Mouse (Mus musculus) embryonic facial prominence, embryonic 15.5 days (tissue): ENCODE measurements around the gene Cenpb. TPM values are rescaled to one million over a fixed set of nuclear protein-coding genes. Genes with fewer than 3 reads are reported as not detected.

Experiments used
- ATAC-seq: fragments of 200-750 bp; cut with Nextera tagmentation; 2 replicates; pipeline ENCODE4 v1.8.0; 2017; ENCODE audit warnings: low read depth, moderate TSS enrichment; ENCODE audit not compliant: insufficient number of reproducible peaks, low FRiP score, low TSS enrichment
- H3K27ac ChIP-seq: fragments of 300-500 bp; sonication (generic); replicated peaks from 2 replicates; pipeline ENCODE4 v1.5.1; 2015; ENCODE audit warnings: mild to moderate bottlenecking, inconsistent platforms
- H3K27me3 ChIP-seq: fragments of 300-500 bp; sonication (generic); 2 replicates; pipeline ENCODE4 v1.6.1; 2015; ENCODE audit warnings: inconsistent platforms
- H3K36me3 ChIP-seq: fragments of 300-500 bp; sonication (generic); 2 replicates; pipeline ENCODE4 v1.6.1; 2015; ENCODE audit warnings: mild to moderate bottlenecking, inconsistent platforms
- H3K4me1 ChIP-seq: fragments of 300-500 bp; sonication (generic); 2 replicates; pipeline ENCODE4 v1.6.1; 2015; ENCODE audit warnings: inconsistent platforms
- H3K4me2 ChIP-seq: fragments of 300-500 bp; sonication (generic); replicated peaks from 2 replicates; pipeline ENCODE4 v1.6.1; 2015; ENCODE audit warnings: mild to moderate bottlenecking, inconsistent platforms
- H3K4me3 ChIP-seq: fragments of 300-500 bp; sonication (generic); replicated peaks from 2 replicates; pipeline ENCODE4 v1.5.1; 2015; ENCODE audit warnings: mild to moderate bottlenecking, inconsistent platforms
- H3K9ac ChIP-seq: fragments of 300-500 bp; sonication (generic); 2 replicates; pipeline ENCODE4 v1.6.1; 2015; ENCODE audit warnings: inconsistent platforms
- H3K9me3 ChIP-seq: fragments of 300-500 bp; sonication (generic); replicated peaks from 2 replicates; pipeline ENCODE4 v1.6.1; 2016; ENCODE audit warnings: inconsistent platforms
- WGBS: fragments of 180-500 bp; shearing (Covaris S2); methylation state at CpG from one replicate; pipeline ENCODE4 v1.1.7; 2015; 5-methylcytosine and 5-hydroxymethylcytosine counted together
- polyA plus RNA-seq: library from polyadenylated mRNA; unstranded; fragments of >200 nt; fragmentation: Nextera tagmentation; extraction: Ambion mirVana; gene quantifications from 2 replicates; pipeline ENCODE4 v1.2.1, GENCODE M21; 2015

Cenpb gene
- polyA plus RNA-seq, 1 experiment from 2014 or later = 13.3 TPM

DNA sequence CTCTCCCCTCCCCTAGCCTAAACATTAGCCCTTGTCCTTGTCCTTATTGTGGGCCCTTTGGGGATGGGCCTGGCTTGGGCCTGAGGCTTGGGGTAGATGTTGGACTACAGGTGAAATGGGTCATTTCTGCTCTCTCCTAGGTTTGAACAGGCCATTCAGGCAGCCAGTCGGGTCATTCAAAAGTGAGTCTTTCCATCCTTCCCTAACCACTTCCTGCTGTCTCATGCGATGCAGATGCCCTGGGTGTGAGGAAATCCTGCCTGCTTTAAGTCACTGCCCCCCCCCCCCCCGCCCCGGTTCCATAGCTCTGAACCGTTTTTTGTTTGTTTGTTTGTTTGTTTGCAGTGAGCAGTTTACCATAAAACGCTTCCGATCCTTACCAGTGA is 11.1 kb upstream of the Cenpb start:
- Histone ChIP-seq H3K36me3 (peaks cover 51% of the 10 kb centered on the region), H3K9ac (no peak overlapping the region), H3K27ac (no peak overlapping the region), H3K4me2 (no peak overlapping the region), H3K9me3 (no peaks in the 10 kb centered on the region), H3K27me3 (no peaks in the 10 kb centered on the region), H3K4me1 (peaks cover 40% of the 10 kb centered on the region), H3K4me3 (no peak overlapping the region)
- WGBS = 69% methylated on average over 7 of the region's 7 CpGs
- no peak for ATAC-seq

DNA sequence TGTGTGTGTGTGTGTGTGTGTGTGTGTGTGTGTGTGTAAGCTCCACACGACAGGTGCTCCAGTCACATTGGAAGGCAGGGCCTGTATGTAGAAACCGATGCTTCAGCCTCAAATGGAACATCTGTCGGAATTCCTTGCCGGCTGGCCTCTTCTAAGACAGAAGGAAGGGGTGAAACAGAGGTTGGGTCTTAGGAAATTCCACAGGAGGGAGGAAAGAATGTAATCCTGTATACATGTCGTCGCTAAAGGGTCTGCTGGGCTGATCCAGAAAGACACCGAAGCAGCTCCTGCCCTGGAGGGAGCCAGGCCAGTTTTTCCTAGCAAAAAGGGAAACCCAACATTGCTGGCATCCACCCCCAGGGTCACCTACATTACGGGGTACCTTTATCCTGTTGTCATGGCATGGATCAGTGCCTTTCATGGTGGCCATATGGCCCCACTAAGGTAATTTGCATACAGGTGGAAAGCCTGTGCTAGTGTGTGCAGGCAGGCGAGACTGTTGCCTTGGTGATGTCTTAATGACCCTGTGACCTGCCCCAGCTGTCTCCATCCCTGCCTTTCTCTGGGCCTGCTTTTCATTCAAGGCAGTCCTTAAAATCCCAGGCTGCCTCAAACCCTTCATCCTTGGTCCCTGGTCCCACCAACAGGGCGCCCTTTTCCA is 10.6 kb upstream of the Cenpb start:
- Histone ChIP-seq H3K4me3 (no peak overlapping the region), H3K4me2 (no peak overlapping the region), H3K4me1 (peaks cover 40% of the 10 kb centered on the region), H3K9me3 (no peaks in the 10 kb centered on the region), H3K36me3 (peaks cover 48% of the 10 kb centered on the region), H3K27ac (peak overlapping the region; percentile 3; the same call in 1 of the 2 replicates), H3K27me3 (no peaks in the 10 kb centered on the region), H3K9ac (no peak overlapping the region)
- 31% methylated on average over 10 of the region's 10 CpGs for WGBS
- ATAC-seq = no peak

DNA sequence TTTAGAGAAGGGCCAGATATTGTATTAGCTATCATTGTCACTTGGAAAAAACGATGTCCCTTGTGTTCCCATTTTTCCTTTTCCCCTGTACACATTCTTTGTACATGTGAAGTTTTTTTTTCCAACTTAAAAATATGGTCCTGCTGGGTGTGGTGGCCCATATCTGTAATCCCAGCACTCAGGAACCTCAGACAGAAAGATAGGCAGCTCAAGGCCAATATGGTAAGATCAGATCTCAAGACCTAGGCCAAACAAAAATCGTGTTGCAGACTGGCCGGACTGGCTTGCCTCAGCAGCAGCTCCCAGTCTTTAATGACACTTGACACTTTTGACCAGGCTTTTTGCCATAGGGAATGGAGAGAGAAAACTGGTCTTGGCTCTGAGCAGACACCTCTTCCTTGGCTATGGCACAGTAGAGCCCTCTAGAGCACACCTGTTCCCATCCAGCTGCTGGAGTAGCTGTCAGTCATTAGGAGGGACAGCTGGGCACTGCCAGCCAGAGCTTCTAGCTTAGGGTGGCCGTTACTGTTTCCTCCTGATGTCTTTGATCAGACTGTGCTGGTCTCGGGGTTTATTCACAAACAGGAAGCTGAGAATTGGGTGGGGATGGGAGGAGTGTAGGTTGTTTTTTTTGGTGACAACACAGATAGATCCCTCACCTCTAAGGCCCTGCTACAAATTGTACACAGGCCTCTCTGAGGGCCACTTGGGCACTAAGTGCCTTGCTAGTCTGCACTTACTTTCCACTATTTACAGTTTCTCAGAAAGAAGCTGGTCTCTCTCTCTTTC is 9.8 kb upstream of the Cenpb start:
- Histone ChIP-seq H3K4me1 (peaks cover 40% of the 10 kb centered on the region), H3K4me2 (no peak overlapping the region), H3K27me3 (no peaks in the 10 kb centered on the region), H3K36me3 (peaks cover 41% of the 10 kb centered on the region), H3K27ac (peak overlapping the region; percentile 3; the same call in 1 of the 2 replicates), H3K4me3 (no peak overlapping the region), H3K9me3 (no peaks in the 10 kb centered on the region), H3K9ac (no peak overlapping the region)
- WGBS = 45% methylated on average over 5 of the region's 5 CpGs
- ATAC-seq = no peak

DNA sequence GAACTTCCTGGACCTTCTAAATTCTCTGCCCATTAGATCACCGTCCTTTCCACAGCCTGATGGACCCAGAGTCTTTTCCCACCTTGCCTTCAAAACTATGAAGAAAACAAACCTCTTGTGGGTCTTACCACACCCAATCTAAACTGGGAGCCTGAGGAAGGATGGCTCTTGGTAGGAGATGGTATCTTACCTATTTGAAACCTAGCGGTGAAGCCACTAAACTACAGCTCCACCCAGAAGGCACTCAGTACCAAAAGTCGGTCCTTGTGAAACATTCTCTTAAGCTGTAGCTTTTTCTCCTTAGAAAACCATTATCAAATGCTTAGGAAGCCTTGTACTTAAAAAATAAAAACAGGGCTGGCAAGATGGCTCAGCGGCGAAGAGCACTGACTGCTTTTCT is 8.4 kb upstream of the Cenpb start:
- Histone ChIP-seq H3K36me3 (peaks cover 27% of the 10 kb centered on the region), H3K27me3 (no peaks in the 10 kb centered on the region), H3K4me3 (no peak overlapping the region), H3K27ac (no peak overlapping the region), H3K4me2 (peak overlapping the region; percentile 92; the same call in 1 of the 2 replicates), H3K9ac (no peak overlapping the region), H3K9me3 (no peaks in the 10 kb centered on the region), H3K4me1 (peaks cover 40% of the 10 kb centered on the region)
- no peak for ATAC-seq
- 91% methylated on average over 5 of the region's 5 CpGs for WGBS

DNA sequence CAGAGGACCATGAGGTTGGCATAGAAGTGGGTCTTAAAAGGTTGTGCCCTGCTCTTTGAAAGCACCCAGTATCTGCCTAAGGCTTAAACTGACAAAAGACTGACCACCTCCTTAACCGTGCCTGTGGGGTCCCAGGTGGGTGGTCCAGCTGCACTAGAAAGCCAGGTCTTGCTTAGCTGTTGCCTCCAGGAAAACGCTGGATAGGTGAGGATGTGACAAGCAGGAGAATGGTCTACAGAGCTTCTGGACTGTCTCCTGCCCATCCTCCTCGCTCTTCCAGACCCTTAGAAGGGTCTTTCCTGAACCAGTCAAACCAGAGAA is 7.7 kb upstream of the Cenpb start:
- Histone ChIP-seq H3K9ac (peak overlapping the region; percentile 63), H3K4me1 (peaks cover 40% of the 10 kb centered on the region), H3K9me3 (no peaks in the 10 kb centered on the region), H3K27ac (no peak overlapping the region), H3K4me2 (peak overlapping the region; percentile 92), H3K27me3 (no peaks in the 10 kb centered on the region), H3K36me3 (peaks cover 20% of the 10 kb centered on the region; the same call in 1 of the 2 replicates), H3K4me3 (peak overlapping the region; percentile 70)
- no peak for ATAC-seq
- WGBS = 25% methylated on average over 3 of the region's 3 CpGs

DNA sequence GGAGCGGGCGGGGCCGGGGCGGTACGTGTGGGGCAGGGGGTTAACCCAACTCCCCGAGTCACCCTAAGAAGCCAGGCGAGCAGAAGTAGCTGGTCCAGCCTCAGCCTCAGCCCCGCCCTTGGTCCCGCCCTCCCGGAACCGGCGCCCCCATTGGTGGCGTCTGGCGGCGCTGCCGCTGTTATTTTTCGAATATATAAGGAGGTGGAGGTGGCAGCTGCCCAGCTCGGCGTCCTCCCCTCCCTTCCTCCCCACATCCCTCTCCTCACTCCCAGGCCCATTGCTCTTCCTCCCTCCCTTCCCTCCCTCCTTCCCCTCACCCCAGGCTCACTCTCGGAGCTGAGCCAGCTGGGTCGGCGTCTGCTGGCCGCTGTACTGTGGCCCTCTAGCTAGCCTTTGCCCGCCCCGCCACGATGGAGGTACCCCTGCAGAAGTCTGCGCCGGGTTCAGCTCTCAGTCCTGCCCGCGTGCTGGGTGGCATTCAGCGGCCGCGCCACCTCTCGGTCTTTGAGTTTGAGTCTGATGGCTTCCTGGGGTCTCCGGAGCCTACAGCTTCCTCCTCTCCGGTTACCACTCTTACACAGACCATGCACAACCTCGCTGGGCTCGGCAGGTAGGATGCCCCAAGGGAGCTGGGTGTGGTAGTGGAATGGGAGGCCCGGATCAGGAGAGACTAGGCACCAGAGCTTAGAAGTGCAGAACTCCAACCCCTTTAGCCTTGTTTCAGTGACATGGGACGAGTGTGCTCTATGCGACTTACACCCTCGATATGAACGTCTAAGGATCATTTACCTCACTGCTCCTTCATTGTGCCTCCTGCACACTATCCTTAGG is 7.1 kb upstream of the Cenpb start, which contains the start of the genes Cdc25b and Spef1:
Gene Cdc25b (plus strand): TSS at position 179 of the 831 bp plus-strand sequence.
Gene Spef1 (minus strand): TSS at position 512 of the 831 bp plus-strand sequence.
- under 1% methylated on average over 43 of the region's 43 CpGs for WGBS
- peak within 1 kb of the TSS; percentile 70 for H3K4me3 ChIP-seq
- peak within 1 kb of the TSS; percentile 92 for H3K4me2 ChIP-seq
- peak within 1 kb of the TSS; percentile 63 for H3K9ac ChIP-seq
- no peaks in the 10 kb centered on the region for H3K27me3 ChIP-seq
- H3K36me3 ChIP-seq = peaks cover 15% of the 10 kb centered on the region; the same call in 1 of the 2 replicates
- no peaks in the 10 kb centered on the region for H3K9me3 ChIP-seq
- H3K4me1 ChIP-seq = peaks cover 40% of the 10 kb centered on the region
- peak; percentile 91 for ATAC-seq
- peak within 1 kb of the TSS; percentile 78 for H3K27ac ChIP-seq

DNA sequence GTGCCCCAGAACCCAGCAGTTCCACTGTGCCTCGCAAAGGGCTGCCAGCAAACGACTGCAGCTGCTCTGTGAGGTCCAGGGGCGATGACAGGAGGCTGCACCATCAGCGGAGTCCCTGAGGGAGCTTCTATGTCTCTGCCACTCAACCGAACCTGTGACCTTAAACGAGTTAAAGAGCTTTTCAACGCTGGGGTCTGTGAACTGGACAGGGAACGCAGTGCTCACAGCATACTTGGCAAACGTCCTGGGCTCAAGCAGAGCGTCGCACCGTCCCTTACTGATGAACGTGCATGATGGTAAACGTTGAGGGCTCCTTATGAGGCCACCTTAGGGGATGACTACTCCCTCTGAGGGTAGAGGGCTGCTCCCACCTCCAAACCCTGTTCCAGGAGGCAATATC is 6.5 kb upstream of the Cenpb start:
- ATAC-seq = no peak

DNA sequence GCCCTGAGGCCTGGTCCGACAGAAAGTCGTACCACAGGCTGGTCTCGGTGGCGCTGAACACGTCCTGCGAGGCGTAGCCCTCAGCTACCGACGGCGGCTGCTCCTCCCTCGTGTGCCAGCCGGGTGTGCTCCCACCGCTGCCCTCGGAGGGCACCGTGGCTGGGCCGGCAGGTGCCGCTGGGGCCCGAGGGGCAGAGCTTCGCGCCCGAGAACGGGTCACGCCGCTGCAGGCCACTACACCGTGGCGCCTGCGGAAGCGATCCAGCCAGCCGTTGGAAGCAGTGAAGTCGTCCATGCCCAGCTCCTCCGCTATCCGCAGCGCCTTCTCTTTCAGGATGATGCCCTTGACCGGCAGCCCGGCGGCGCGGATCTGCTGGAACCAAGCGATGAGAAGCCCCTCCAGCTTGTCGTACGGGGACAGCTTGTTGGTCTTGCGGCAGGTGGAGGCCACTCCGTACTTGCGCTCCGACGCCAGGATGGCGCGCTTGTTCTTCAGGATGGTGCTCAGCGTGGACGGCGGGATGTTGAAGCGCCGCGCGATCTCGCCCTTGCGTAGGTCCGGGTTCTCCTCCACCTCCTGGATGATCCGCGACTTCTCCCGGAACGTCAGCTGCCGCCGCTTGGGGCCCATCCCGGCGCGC is 501 bp downstream of the Cenpb start:
- ATAC-seq = peak; percentile 30
- H3K9me3 ChIP-seq = no peaks in the 10 kb centered on the region
- H3K4me3 ChIP-seq = peak overlapping the region; percentile 80
- peaks cover 49% of the 10 kb centered on the region for H3K4me1 ChIP-seq
- no peaks in the 10 kb centered on the region for H3K27me3 ChIP-seq
- H3K9ac ChIP-seq = peak overlapping the region; percentile 97
- peaks cover 14% of the 10 kb centered on the region; the same call in 1 of the 2 replicates for H3K36me3 ChIP-seq
- under 1% methylated on average over 67 of the region's 67 CpGs for WGBS
- H3K27ac ChIP-seq = peak overlapping the region; percentile 92
- peak overlapping the region; percentile 89 for H3K4me2 ChIP-seq

More for the DNA sequence above, 6.5 kb upstream of the Cenpb start:
- 1% methylated on average over 14 of the region's 14 CpGs for WGBS
- peak overlapping the region; percentile 92 for H3K4me2 ChIP-seq
- peaks cover 9% of the 10 kb centered on the region; the same call in 1 of the 2 replicates for H3K36me3 ChIP-seq
- H3K4me1 ChIP-seq = peaks cover 40% of the 10 kb centered on the region
- H3K9me3 ChIP-seq = no peaks in the 10 kb centered on the region
- H3K27me3 ChIP-seq = no peaks in the 10 kb centered on the region
- H3K4me3 ChIP-seq = peak overlapping the region; percentile 70
- H3K9ac ChIP-seq = peak overlapping the region; percentile 63
- H3K27ac ChIP-seq = peak overlapping the region; percentile 65

DNA sequence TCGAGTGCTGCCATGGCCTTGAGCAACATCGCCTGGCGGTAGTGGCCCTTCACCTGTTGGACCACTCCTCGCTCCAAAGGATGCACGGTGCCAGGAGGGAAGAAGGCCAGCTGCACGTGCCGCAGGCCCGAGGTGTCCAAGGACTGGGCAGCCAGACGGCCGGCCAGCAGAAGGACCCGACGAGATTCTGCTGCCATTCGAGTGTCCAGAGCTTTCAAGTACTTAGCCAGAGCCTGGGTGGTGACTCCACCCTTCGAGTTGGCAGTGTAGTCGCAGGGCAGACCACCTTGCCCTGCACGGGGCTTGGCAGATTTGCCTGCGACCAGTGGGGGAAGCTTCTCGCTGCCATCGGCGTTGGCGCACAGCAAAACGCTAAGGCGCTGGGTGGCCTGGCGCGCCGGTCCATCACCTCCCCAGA is 1.0 kb downstream of the Cenpb start:
- Histone ChIP-seq H3K4me3 (peak overlapping the region; percentile 80), H3K9me3 (no peaks in the 10 kb centered on the region), H3K4me2 (peak overlapping the region; percentile 89), H3K9ac (peak overlapping the region; percentile 97), H3K27ac (peak overlapping the region; percentile 92), H3K36me3 (peaks cover 14% of the 10 kb centered on the region; the same call in 1 of the 2 replicates), H3K27me3 (no peaks in the 10 kb centered on the region), H3K4me1 (peaks cover 51% of the 10 kb centered on the region)
- 35% methylated on average over 26 of the region's 26 CpGs for WGBS
- no peak for ATAC-seq

DNA sequence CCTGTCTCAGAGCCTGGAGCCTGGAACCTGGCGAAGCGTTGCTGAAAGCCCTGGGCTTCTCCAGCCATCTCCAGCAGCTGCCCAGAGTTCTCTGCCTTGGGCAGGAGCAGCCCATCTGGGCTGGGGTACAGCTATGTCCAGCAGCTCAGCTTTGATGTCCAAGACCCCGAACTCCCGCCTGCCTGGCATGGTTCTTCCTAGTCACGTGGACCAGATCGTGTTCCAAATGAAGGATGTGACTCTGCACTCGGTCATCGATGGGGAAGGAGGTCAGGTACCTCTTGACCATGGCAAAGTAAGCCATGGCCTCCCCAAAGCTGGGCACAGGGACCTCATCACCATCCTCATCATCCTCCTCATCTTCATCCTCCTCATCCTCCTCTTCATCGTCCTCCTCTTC is 1.9 kb downstream of the Cenpb start:
- no peak for ATAC-seq
- H3K4me1 ChIP-seq = peaks cover 51% of the 10 kb centered on the region
- peak overlapping the region; percentile 35; the same call in 1 of the 2 replicates for H3K9ac ChIP-seq
- peak overlapping the region; percentile 89 for H3K4me2 ChIP-seq
- peaks cover 14% of the 10 kb centered on the region; the same call in 1 of the 2 replicates for H3K36me3 ChIP-seq
- H3K27me3 ChIP-seq = peaks cover 5% of the 10 kb centered on the region; the same call in 1 of the 2 replicates
- peak overlapping the region; percentile 80 for H3K4me3 ChIP-seq
- 84% methylated on average over 9 of the region's 9 CpGs for WGBS
- no peaks in the 10 kb centered on the region for H3K9me3 ChIP-seq
- H3K27ac ChIP-seq = 0 out of 2 replicates have a peak overlapping the region, but pooled peaks have one; percentile 60
